Mouse (Mus musculus) liver, postnatal 0 days (tissue): Measurements from ENCODE around the gene Rtn3. TPM values are rescaled to one million over a fixed set of nuclear protein-coding genes. Genes with fewer than 3 reads are reported as not detected.
A peak's percentile ranks its signal among the peaks of the same experiment; 100 is the strongest.
"Not testable (repeated sequence)": the region's sequence is repeated elsewhere in the genome, so short reads cannot be mapped to it uniquely, and the experiment has no call there.

Experiments
- ATAC-seq: fragments of 200-750 bp; cut with Nextera tagmentation; 2 replicates; pipeline ENCODE4 v1.8.0; 2017; ENCODE audit warnings: mild to moderate bottlenecking, moderate library complexity
- DNase-seq: peaks from one replicate; pipeline ENCODE4 v3.0.0-alpha.2; 2016
- H3K27ac ChIP-seq: fragments of 300-500 bp; sonication (generic); 2 replicates; pipeline ENCODE4 v1.5.1; 2014; ENCODE audit warnings: antibody characterized with exemption, moderate library complexity, mild to moderate bottlenecking, low read depth
- H3K27me3 ChIP-seq: fragments of 300-500 bp; sonication (generic); 2 replicates; pipeline ENCODE4 v1.6.1; 2014; ENCODE audit warnings: low read length, control low read depth, mixed read lengths; ENCODE audit not compliant: insufficient read depth
- H3K36me3 ChIP-seq: fragments of 300-500 bp; sonication (generic); replicated peaks from 2 replicates; pipeline ENCODE4 v1.6.1; 2014; ENCODE audit warnings: mild to moderate bottlenecking, control low read depth, low read length, moderate library complexity, mixed read lengths; ENCODE audit not compliant: insufficient read depth
- H3K4me1 ChIP-seq: fragments of 300-500 bp; sonication (generic); 2 replicates; pipeline ENCODE4 v1.6.1; 2014; ENCODE audit warnings: antibody characterized with exemption, mild to moderate bottlenecking, control low read depth; ENCODE audit not compliant: insufficient read depth
- H3K4me2 ChIP-seq: fragments of 300-500 bp; sonication (generic); 2 replicates; pipeline ENCODE4 v1.6.1; 2014; ENCODE audit warnings: low read depth, mild to moderate bottlenecking, low read length, moderate library complexity, mixed read lengths
- H3K4me3 ChIP-seq: fragments of 300-500 bp; sonication (generic); 2 replicates; pipeline ENCODE4 v1.5.1; 2014; ENCODE audit warnings: low read depth, low read length
- H3K9ac ChIP-seq: fragments of 300-500 bp; sonication (generic); replicated peaks from 2 replicates; pipeline ENCODE4 v1.6.1; 2014; ENCODE audit warnings: mild to moderate bottlenecking, moderate library complexity
- H3K9me3 ChIP-seq: fragments of 300-500 bp; sonication (generic); 2 replicates; pipeline ENCODE4 v1.6.1; 2016; ENCODE audit warnings: mild to moderate bottlenecking, control low read depth, low read length, mixed read lengths
- CTCF ChIP-seq: sonication (generic); IDR thresholded peaks from 2 replicates; pipeline ENCODE4 v1.5.1; 2016; ENCODE audit warnings: antibody characterized with exemption, low read depth
- EP300 ChIP-seq: IDR thresholded peaks from 2 replicates; pipeline ENCODE4 v1.6.1; 2016; ENCODE audit warnings: antibody characterized with exemption, low read depth, mild to moderate bottlenecking
- WGBS: fragments of 180-500 bp; shearing (Covaris S2); extraction: QIAGEN DNeasy Blood & Tissue Kit; methylation state at CpG from one replicate; pipeline ENCODE4 v1.1.7; 2014; ENCODE audit not compliant: insufficient replicate concordance; 5-methylcytosine and 5-hydroxymethylcytosine counted together
- polyA plus RNA-seq: library from polyadenylated mRNA; unstranded; fragments of >200 nt; fragmentation: Nextera tagmentation; extraction: Ambion mirVana; gene quantifications from 2 replicates; pipeline ENCODE4 v1.2.1, GENCODE M21; 2015

Gene Rtn3
- polyA plus RNA-seq, 1 experiment from 2014 or later = 62.2 TPM

DNA sequence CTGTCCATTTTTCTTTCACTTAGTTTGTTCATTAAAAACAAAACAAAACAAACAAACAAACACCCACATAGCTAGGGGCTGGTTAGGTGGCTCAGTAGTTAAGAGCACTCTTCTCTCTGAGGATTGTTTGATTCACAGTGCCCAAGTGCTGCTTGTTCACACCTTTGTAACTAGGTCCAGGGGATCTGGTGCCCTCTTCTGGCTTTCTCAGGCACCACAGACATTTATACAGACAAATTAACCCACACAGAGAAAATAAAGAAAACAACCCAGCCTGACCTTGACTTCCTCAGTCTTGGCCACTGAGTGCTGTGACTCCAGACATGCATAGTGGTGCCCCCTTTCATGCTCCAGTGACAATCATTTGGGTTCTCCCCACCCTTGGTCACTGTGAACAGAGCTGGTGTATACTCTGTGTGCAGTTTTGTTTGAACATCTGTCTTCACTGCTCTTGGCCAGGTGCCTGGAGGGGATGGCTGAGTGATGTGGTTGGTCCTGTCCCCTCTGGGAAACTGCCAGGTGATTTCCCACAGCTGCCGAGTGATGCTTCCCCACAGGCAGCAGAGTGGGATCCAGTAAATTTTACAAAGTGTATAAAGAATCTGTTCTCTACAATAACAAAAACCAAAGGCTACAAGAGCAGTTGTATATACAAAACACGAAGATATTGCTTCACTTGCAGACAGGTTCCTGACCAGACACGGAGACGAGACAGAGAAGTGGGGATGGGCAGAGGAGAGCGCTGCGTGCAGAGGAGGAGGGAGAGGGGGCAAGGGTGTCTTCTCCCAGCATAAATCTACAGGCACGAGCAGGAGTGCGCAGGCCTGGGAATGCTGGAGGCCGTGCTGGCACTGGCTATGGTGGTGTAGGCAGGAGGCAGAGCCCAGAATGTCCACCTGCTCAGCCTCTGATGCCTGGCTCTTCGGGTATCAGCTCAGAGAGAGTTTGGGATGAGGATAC, 85.9 kb downstream of the Rtn3 start:
- not testable (repeated sequence) for H3K36me3 ChIP-seq, H3K4me2 ChIP-seq, ATAC-seq, H3K27me3 ChIP-seq, H3K4me3 ChIP-seq, H3K9me3 ChIP-seq, H3K4me1 ChIP-seq, H3K27ac ChIP-seq, H3K9ac ChIP-seq
- WGBS = 87% methylated on average over 6 of the region's 10 CpGs
- peak; percentile 47 for TF ChIP-seq CTCF
- DNase-seq = peak; percentile 19

DNA sequence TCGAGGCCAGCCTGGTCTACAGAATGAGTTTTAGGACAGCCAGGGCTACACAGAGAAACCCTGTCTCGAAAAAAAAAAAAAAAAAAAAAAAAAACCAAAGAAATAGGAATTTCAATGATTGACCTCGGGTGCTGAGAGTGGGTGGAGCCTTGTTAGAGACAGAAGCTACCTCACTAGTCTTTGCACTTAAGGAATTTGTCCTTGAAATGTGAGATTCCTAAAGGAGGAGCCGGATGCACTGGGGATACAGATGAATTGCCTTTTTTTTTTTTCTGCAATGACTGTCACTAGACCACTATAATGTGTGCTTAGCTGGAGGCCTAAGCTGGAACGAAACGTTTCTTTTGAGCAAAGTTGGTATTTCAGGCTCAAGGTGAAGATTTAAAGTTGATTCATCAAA, 94.6 kb downstream of the Rtn3 start:
- Histone ChIP-seq H3K36me3 (no peaks in the 10 kb centered on the region), H3K4me2 (no peak overlapping the region), H3K27ac (no peak overlapping the region), H3K4me1 (peaks cover 3% of the 10 kb centered on the region; the same call in 1 of the 2 replicates), H3K9ac (no peak overlapping the region), H3K4me3 (no peak overlapping the region), H3K9me3 (peaks cover 6% of the 10 kb centered on the region), H3K27me3 (no peaks in the 10 kb centered on the region)
- TF ChIP-seq EP300 (no peak), CTCF (no peak)
- ATAC-seq = no peak
- DNase-seq = no peak
- 71% methylated on average over 6 of the region's 6 CpGs for WGBS

DNA sequence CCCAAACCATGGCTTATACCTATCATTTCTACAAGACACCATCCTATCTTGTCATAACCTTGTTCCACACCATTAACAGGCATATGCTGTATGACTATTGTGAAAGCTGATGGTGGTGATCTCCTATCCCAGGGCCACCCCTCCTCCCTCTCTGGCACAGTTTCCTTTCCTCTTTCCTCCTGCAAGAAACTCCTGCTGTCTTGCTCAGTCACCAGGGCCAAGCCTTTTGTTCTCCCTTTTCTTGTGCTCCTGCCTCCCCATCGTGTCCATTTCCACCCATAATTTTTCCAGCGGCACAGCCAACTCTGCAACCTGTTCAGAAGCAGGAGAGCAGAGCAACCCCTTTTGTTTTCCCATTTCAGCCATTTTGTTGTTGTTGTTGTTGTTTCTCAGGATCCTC, 97.0 kb downstream of the Rtn3 start:
- 63% methylated on average over 2 of the region's 2 CpGs for WGBS
- DNase-seq (no peak), ATAC-seq (no peak)
- no peaks in the 10 kb centered on the region for H3K36me3 ChIP-seq
- H3K27ac ChIP-seq = no peak overlapping the region
- no peak for TF ChIP-seq EP300
- TF ChIP-seq CTCF = no peak
- H3K4me2 ChIP-seq = no peak overlapping the region
- no peak overlapping the region for H3K4me3 ChIP-seq
- peaks cover 4% of the 10 kb centered on the region for H3K9me3 ChIP-seq
- H3K27me3 ChIP-seq = no peaks in the 10 kb centered on the region
- H3K9ac ChIP-seq = no peak overlapping the region
- peaks cover 21% of the 10 kb centered on the region for H3K4me1 ChIP-seq

DNA sequence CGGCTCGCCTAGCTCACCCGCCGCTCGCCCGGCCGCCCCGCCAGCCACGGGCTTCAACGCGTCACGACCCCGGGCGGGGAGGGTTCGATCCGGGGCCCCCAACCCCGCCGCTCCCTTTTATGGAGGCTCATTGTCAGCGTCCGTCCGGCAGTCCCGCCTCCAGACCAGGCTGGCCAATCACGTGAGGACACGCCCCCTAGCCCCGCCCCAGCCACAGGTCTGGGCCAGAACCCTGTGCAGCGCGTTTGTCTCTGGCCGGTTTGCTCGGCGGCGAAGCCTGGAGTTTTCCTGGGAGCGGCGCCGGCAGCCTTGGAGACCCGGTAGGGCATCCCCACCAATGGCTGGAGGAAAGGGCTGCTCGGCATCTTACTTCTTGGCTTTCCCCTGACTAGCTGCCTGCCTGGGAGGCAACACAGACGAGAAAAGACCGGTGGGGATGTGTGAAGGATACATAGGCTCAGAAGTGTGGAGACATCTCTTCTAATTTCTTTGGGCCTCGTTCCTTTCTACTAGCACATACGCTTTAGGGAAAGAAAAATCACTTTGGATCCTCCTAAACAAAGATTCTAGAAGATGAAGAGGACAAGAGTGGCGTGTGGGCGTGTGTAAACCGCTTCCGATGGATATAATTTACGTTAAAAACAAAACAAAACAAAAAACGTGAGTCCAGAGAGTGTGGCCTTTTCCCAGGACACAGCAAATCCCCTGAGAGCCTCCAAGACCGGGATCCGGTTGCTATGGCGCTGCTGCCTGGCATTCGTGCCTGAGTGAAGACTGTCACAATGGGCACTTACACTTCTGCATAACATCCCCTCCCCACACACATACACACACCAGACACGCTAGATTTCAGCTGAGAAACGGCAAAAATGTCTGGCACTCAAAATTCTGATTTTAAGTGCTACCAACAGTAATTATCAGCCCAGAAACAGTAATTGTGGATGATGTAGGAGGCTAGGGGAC, 99.9 kb downstream of the Rtn3 start, which contains the start of gene Spindoc:
Gene Spindoc (minus strand): TSS at position 92 of the 963 bp plus-strand sequence.
- DNase-seq (peak; percentile 98), ATAC-seq (peak; percentile 98)
- 2% methylated on average over 45 of the region's 52 CpGs for WGBS
- TF ChIP-seq CTCF (no peak), EP300 (no peak)
- Histone ChIP-seq H3K27ac (peak within 1 kb of the TSS; percentile 80), H3K4me2 (peak within 1 kb of the TSS; percentile 100), H3K4me3 (peak within 1 kb of the TSS; percentile 96), H3K9me3 (0 out of 2 replicates have a peak, but pooled peaks cover 2% of the 10 kb centered on the region), H3K9ac (peak within 1 kb of the TSS; percentile 87), H3K4me1 (peaks cover 21% of the 10 kb centered on the region), H3K36me3 (no peaks in the 10 kb centered on the region), H3K27me3 (no peaks in the 10 kb centered on the region)

DNA sequence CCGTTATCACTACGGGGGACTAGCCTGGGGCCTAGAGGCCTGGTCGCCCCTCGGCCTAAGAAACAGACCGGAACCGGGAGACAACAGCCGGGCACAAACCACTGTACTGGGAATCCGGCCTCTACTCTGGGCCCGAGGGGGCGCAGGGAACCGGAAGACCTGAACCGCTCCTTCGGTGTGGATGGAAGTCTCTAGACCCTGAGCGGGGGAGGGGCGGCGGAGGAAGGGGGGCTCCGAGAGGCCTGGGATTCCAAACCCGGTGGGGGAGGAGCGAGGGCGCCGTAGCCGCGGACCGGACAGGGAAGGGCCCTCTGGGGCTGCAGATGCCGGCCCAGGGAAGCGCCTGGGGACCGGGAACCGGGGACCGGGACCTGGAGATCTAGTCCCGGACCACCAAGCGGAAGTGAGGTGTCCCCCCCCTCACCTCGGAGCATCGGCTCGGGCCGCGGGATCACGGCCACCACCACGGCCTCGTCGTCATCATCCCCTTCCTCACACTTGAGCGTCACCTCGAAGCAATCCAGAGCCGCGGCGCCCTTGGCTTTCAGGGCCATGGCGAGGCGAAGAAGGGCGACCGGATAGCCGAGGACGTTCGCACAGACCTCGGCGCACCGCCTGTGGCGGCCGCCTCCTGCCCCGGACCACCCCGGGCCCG, 100.7 kb downstream of the Rtn3 start:
- under 1% methylated on average over 56 of the region's 60 CpGs for WGBS

More for the DNA sequence above, 100.7 kb downstream of the Rtn3 start:
- Histone ChIP-seq H3K4me2 (peak overlapping the region; percentile 100), H3K27ac (peak overlapping the region; percentile 80), H3K4me3 (peak overlapping the region; percentile 96), H3K9ac (peak overlapping the region; percentile 87), H3K27me3 (no peaks in the 10 kb centered on the region), H3K4me1 (peaks cover 21% of the 10 kb centered on the region), H3K36me3 (no peaks in the 10 kb centered on the region), H3K9me3 (0 out of 2 replicates have a peak, but pooled peaks cover 2% of the 10 kb centered on the region)
- ATAC-seq (peak; percentile 74), DNase-seq (peak; percentile 70)
- TF ChIP-seq CTCF (no peak), EP300 (no peak)
